Mouse (Mus musculus) neural tube, embryonic 12.5 days (tissue): Measurements from ENCODE around the gene Tmem243. TPM values are rescaled to one million over a fixed set of nuclear protein-coding genes. Genes with fewer than 3 reads are reported as not detected.

ENCODE experiments used
- ATAC-seq: fragments of 200-750 bp; cut with Nextera tagmentation; 2 replicates; pipeline ENCODE4 v1.8.0; 2017; ENCODE audit warnings: low read depth, mild to moderate bottlenecking, moderate TSS enrichment, moderate library complexity; ENCODE audit not compliant: low FRiP score
- H3K27ac ChIP-seq: fragments of 300-500 bp; sonication (generic); 2 replicates; pipeline ENCODE4 v1.5.1; 2016
- H3K27me3 ChIP-seq: fragments of 300-500 bp; sonication (generic); replicated peaks from 2 replicates; pipeline ENCODE4 v1.6.1; 2016; ENCODE audit warnings: mild to moderate bottlenecking
- H3K36me3 ChIP-seq: fragments of 300-500 bp; sonication (generic); 2 replicates; pipeline ENCODE4 v1.6.1; 2016; ENCODE audit warnings: mild to moderate bottlenecking
- H3K4me1 ChIP-seq: fragments of 300-500 bp; sonication (generic); 2 replicates; pipeline ENCODE4 v1.6.1; 2016
- H3K4me2 ChIP-seq: fragments of 300-500 bp; sonication (generic); replicated peaks from 2 replicates; pipeline ENCODE4 v1.6.1; 2016; ENCODE audit warnings: mild to moderate bottlenecking
- H3K4me3 ChIP-seq: fragments of 300-500 bp; sonication (generic); 2 replicates; pipeline ENCODE4 v1.5.1; 2016
- H3K9ac ChIP-seq: fragments of 300-500 bp; sonication (generic); 2 replicates; pipeline ENCODE4 v1.6.1; 2016; ENCODE audit warnings: mild to moderate bottlenecking
- H3K9me3 ChIP-seq: fragments of 300-500 bp; sonication (generic); 2 replicates; pipeline ENCODE4 v1.6.1; 2016; ENCODE audit warnings: mild to moderate bottlenecking
- WGBS: fragments of 180-500 bp; shearing (Covaris S2); methylation state at CpG from one replicate; pipeline ENCODE4 v1.1.7; 2016; 5-methylcytosine and 5-hydroxymethylcytosine counted together
- polyA plus RNA-seq: library from polyadenylated mRNA; unstranded; fragments of >200 nt; fragmentation: Nextera tagmentation; extraction: Ambion mirVana; gene quantifications from 2 replicates; pipeline ENCODE4 v1.2.1, GENCODE M21; 2016

Gene Tmem243
- polyA plus RNA-seq, 1 experiment from 2014 or later: 19.2 TPM

DNA sequence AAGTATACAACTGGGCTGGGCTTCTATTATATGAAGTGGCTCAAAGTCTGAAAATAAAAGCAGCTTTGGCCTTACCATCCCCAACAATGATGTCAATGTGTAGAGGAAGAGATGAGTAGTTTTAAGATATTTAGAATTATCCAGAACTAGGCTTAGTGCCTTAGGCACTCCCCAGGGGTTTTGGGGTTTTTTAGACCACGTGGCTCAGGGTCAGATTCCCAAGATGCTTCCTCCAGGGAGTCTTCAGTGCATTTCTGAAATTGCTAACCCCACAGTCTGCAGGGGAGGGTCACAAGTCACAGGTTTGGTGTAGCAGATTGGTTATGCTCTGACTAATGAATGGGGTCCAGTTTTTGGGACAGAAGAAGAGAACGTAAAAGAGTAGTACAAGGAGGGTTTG is 10.8 kb downstream of the Tmem243 start:
- H3K4me3 ChIP-seq: no peak overlapping the region
- no peak for ATAC-seq
- 0 out of 2 replicates have a peak, but pooled peaks cover 3% of the 10 kb centered on the region for H3K36me3 ChIP-seq
- no peak overlapping the region for H3K4me2 ChIP-seq
- WGBS: 63% methylated on average over 2 of the region's 2 CpGs
- no peaks in the 10 kb centered on the region for H3K27me3 ChIP-seq
- H3K9ac ChIP-seq: no peak overlapping the region
- 0 out of 2 replicates have a peak, but pooled peaks cover 4% of the 10 kb centered on the region for H3K4me1 ChIP-seq
- no peaks in the 10 kb centered on the region for H3K9me3 ChIP-seq
- H3K27ac ChIP-seq: no peak overlapping the region

DNA sequence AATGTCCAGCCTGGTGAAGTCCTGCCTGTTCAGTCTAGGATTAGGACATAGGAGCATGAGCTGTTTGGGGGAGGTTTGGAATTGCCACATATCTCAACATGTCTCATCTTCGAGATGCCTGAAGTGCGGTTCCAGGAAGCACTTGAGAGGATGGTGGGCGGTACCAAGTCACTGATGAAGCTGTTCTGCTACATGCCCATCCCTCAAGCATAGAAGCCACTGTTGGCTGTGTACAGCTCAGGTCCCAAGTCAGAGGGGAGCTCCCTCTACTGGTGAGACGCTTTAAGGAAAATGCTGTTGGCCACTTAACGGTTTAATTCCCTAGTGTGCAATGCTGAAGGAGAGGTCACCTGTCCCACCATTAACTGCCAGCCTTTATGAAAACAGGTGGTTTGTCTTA is 11.3 kb downstream of the Tmem243 start:
- WGBS: 27% methylated on average over 5 of the region's 5 CpGs
- 0 out of 2 replicates have a peak, but pooled peaks cover 3% of the 10 kb centered on the region for H3K36me3 ChIP-seq

GRCm38 (mm10) chr5:9114162-9114561 is 13.7 kb downstream of the Tmem243 start:
- 47% methylated on average over 6 of the region's 6 CpGs for WGBS
- H3K9me3 ChIP-seq: no peaks in the 10 kb centered on the region
- H3K36me3 ChIP-seq: peaks cover 14% of the 10 kb centered on the region
- H3K9ac ChIP-seq: no peak overlapping the region
- no peak overlapping the region for H3K4me3 ChIP-seq
- no peaks in the 10 kb centered on the region for H3K27me3 ChIP-seq
- no peak overlapping the region for H3K27ac ChIP-seq
- 0 out of 2 replicates have a peak, but pooled peaks cover 4% of the 10 kb centered on the region for H3K4me1 ChIP-seq
- ATAC-seq: no peak
- H3K4me2 ChIP-seq: no peak overlapping the region

More for the DNA sequence above, 11.3 kb downstream of the Tmem243 start:
- Histone ChIP-seq H3K4me2 (no peak overlapping the region), H3K9ac (no peak overlapping the region), H3K4me1 (0 out of 2 replicates have a peak, but pooled peaks cover 4% of the 10 kb centered on the region), H3K27me3 (no peaks in the 10 kb centered on the region), H3K9me3 (no peaks in the 10 kb centered on the region), H3K27ac (no peak overlapping the region), H3K4me3 (no peak overlapping the region)
- peak; percentile 74 for ATAC-seq

DNA sequence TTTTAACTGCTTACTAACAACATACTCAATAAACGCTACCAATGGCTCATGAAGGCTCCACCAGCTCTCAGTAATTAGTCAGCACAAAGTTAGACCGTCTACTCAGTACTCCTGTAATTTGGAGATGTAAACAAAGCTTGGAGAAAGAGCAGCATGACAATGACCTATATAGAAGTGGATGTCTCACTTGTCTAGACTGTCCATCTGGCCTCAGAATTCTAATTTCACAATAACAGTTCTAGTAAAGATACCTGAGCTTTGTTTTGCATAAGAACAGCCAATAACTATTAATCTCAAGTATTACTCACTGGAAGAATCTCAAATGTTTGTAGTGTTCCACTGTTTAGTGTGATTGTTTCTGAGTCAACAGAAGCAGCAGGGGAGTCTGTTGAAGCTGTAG is 23.7 kb downstream of the Tmem243 start:
- peaks cover 81% of the 10 kb centered on the region for H3K36me3 ChIP-seq
- H3K27me3 ChIP-seq: no peaks in the 10 kb centered on the region
- no peak overlapping the region for H3K27ac ChIP-seq
- 87% methylated on average over 2 of the region's 2 CpGs for WGBS
- H3K4me2 ChIP-seq: no peak overlapping the region
- H3K4me1 ChIP-seq: no peaks in the 10 kb centered on the region
- H3K9me3 ChIP-seq: no peaks in the 10 kb centered on the region
- H3K4me3 ChIP-seq: no peak overlapping the region
- no peak overlapping the region for H3K9ac ChIP-seq
- no peak for ATAC-seq

- whole genome bisulfite sequencing: 92% methylated on average over 12 of the region's 12 CpGs
- H3K36me3 ChIP-seq: peaks cover 61% of the 10 kb centered on the region
These were observed 28.1 kb downstream of the Tmem243 start for GRCm38 (mm10) chr5:9128566-9128965.

GRCm38 (mm10) chr5:9131786-9132185 is 31.3 kb downstream of the Tmem243 start:
- Histone ChIP-seq H3K27me3 (no peaks in the 10 kb centered on the region), H3K9me3 (no peaks in the 10 kb centered on the region), H3K4me3 (no peak overlapping the region), H3K9ac (no peak overlapping the region), H3K4me1 (no peaks in the 10 kb centered on the region), H3K4me2 (no peak overlapping the region), H3K36me3 (peaks cover 53% of the 10 kb centered on the region), H3K27ac (no peak overlapping the region)
- 83% methylated on average over 7 of the region's 7 CpGs for WGBS
- ATAC-seq: no peak

More at GRCm38 (mm10) chr5:9128566-9128965, 28.1 kb downstream of the Tmem243 start:
- H3K27ac ChIP-seq: no peak overlapping the region
- no peak overlapping the region for H3K4me2 ChIP-seq
- H3K9me3 ChIP-seq: no peaks in the 10 kb centered on the region
- no peak for ATAC-seq
- H3K4me1 ChIP-seq: no peaks in the 10 kb centered on the region
- no peak overlapping the region for H3K9ac ChIP-seq
- no peaks in the 10 kb centered on the region for H3K27me3 ChIP-seq
- H3K4me3 ChIP-seq: no peak overlapping the region

DNA sequence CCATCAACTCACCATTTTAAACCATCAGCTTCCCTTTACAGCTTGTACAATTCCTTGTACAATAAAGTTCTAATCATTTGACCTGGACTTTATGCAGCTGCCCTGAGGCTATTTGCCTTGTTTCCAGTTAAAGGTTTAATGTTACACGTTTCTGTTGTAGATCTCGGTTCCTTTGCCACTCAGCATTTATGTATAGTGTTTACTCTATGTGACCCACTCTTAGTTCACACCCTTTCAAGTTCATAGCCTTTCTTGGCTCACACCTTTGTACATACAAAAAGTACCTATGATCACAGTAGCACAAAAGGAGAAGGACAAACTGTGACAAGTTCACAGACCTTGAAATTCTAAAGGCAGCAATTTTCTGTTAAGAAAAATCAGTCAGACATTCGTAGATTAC is 35.1 kb downstream of the Tmem243 start:
- Histone ChIP-seq H3K36me3 (peaks cover 45% of the 10 kb centered on the region), H3K27ac (no peak overlapping the region), H3K9me3 (no peaks in the 10 kb centered on the region), H3K4me1 (no peaks in the 10 kb centered on the region), H3K27me3 (no peaks in the 10 kb centered on the region), H3K9ac (no peak overlapping the region), H3K4me2 (no peak overlapping the region), H3K4me3 (no peak overlapping the region)
- 77% methylated on average over 3 of the region's 3 CpGs for WGBS
- no peak for ATAC-seq

- no peak overlapping the region for H3K4me2 ChIP-seq
- no peak overlapping the region for H3K27ac ChIP-seq
- no peaks in the 10 kb centered on the region for H3K27me3 ChIP-seq
- no peak overlapping the region for H3K9ac ChIP-seq
- H3K4me1 ChIP-seq: no peaks in the 10 kb centered on the region
- no peaks in the 10 kb centered on the region for H3K9me3 ChIP-seq
- no peak for ATAC-seq
- H3K36me3 ChIP-seq: peaks cover 50% of the 10 kb centered on the region
- 95% methylated on average over 8 of the region's 8 CpGs for WGBS
- H3K4me3 ChIP-seq: no peak overlapping the region
These were observed 40.3 kb downstream of the Tmem243 start for GRCm38 (mm10) chr5:9140724-9141123.

DNA sequence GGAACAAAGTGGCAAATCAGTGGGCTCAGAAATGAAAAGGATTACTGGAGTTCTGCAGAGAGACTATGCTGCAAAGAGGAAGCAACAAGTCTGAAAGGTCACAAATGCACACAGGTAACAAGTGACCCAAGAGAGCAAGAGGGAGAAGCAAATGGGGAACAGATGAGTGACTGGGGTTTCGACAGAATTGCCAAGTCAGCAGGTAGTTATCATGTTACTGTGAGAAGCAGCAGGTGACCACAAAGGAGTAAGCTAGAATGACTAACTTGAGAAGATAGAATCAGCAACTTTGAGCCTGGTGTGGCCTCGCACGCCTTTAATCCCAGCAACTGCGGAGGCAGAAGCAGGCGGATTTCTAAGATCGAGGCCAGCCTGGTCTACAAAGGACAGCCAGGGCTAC is 41.9 kb downstream of the Tmem243 start:
- H3K36me3 ChIP-seq: peaks cover 42% of the 10 kb centered on the region
- no peaks in the 10 kb centered on the region for H3K9me3 ChIP-seq
- H3K9ac ChIP-seq: no peak overlapping the region
- H3K27ac ChIP-seq: no peak overlapping the region
- H3K4me1 ChIP-seq: no peaks in the 10 kb centered on the region
- no peak for ATAC-seq
- WGBS: 91% methylated on average over 6 of the region's 6 CpGs
- H3K4me2 ChIP-seq: no peak overlapping the region
- no peaks in the 10 kb centered on the region for H3K27me3 ChIP-seq
- H3K4me3 ChIP-seq: no peak overlapping the region

- 94% methylated on average over 8 of the region's 8 CpGs for WGBS
- Histone ChIP-seq H3K4me2 (no peak overlapping the region), H3K4me1 (no peaks in the 10 kb centered on the region), H3K9me3 (no peaks in the 10 kb centered on the region), H3K9ac (no peak overlapping the region), H3K4me3 (no peak overlapping the region), H3K27ac (no peak overlapping the region), H3K27me3 (no peaks in the 10 kb centered on the region), H3K36me3 (peaks cover 32% of the 10 kb centered on the region)
- ATAC-seq: no peak
These were observed 48.9 kb downstream of the Tmem243 start for GRCm38 (mm10) chr5:9149273-9149850.

DNA sequence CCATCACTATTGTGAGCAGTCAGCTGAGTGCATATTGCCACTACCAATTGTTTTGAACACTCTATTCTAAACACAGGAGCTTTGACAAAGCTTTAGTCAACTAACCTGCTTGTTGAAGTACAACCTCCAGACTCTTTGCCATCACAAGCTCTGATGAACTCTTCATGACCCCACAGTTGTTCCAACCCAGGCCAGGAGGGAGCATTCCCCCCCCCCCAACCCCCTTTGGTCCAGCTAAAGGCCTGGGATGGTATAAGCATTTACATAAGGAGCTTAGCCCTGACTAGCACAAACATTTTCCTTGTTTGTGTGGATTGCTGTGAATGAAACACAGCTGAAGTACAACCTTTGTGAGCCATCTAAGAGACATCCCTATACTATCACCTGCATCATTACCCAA is 56.3 kb downstream of the Tmem243 start:
- no peak for ATAC-seq
- 0 out of 2 replicates have a peak, but pooled peaks cover 3% of the 10 kb centered on the region for H3K36me3 ChIP-seq
- no peaks in the 10 kb centered on the region for H3K27me3 ChIP-seq
- no peak overlapping the region for H3K4me2 ChIP-seq
- no peak overlapping the region for H3K4me3 ChIP-seq
- H3K27ac ChIP-seq: no peak overlapping the region
- peaks cover 9% of the 10 kb centered on the region; the same call in 1 of the 2 replicates for H3K4me1 ChIP-seq
- H3K9me3 ChIP-seq: no peaks in the 10 kb centered on the region
- no peak overlapping the region for H3K9ac ChIP-seq

DNA sequence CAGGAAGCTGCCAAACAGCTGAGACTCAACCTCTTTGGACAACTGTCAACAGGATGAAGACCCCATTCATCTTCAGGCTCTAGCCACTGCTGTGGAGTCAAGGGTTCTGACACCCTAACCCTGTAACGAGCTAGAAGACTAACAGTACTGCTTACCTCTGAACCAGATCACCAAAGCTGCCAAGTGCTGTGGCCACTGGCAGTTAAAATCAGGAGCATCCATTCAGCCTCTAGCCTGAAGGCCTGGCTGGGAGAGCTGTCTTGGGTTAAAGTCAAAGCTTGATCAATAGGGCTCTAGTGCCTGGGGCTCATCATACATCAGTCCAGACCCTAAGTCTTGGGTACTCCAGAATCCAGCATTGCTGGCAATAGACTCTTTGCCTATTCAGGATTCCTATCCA is 56.9 kb downstream of the Tmem243 start:
- Histone ChIP-seq H3K27ac (no peak overlapping the region), H3K9me3 (no peaks in the 10 kb centered on the region), H3K4me1 (peaks cover 12% of the 10 kb centered on the region; the same call in 1 of the 2 replicates), H3K36me3 (0 out of 2 replicates have a peak, but pooled peaks cover 3% of the 10 kb centered on the region), H3K4me3 (no peak overlapping the region), H3K27me3 (no peaks in the 10 kb centered on the region), H3K9ac (no peak overlapping the region), H3K4me2 (no peak overlapping the region)
- ATAC-seq: no peak
- WGBS: 83% methylated on average over 1 of the region's 1 CpGs

GRCm38 (mm10) chr5:9160831-9161455 is 60.5 kb downstream of the Tmem243 start:
- under 1% methylated on average over 55 of the region's 55 CpGs for WGBS
- H3K4me1 ChIP-seq: peaks cover 15% of the 10 kb centered on the region; the same call in 1 of the 2 replicates
- peak overlapping the region; percentile 97 for H3K4me3 ChIP-seq
- H3K9ac ChIP-seq: peak overlapping the region; percentile 96
- peak overlapping the region; percentile 61 for H3K4me2 ChIP-seq
- H3K9me3 ChIP-seq: no peaks in the 10 kb centered on the region
- ATAC-seq: peak; percentile 80
- H3K27me3 ChIP-seq: no peaks in the 10 kb centered on the region
- H3K27ac ChIP-seq: peak overlapping the region; percentile 100
- H3K36me3 ChIP-seq: no peaks in the 10 kb centered on the region
